Mouse (Mus musculus) CD4-positive, CD25-positive, alpha-beta regulatory T cell, adult 2 months (primary cell): Measurements from ENCODE around the gene Ccdc167.

Experiments used
- DNase-seq: peaks from one replicate; pipeline ENCODE4 v3.0.0-alpha.2; 2012; ENCODE audit warnings: low read depth, low spot score

Gene Ccdc167

DNA sequence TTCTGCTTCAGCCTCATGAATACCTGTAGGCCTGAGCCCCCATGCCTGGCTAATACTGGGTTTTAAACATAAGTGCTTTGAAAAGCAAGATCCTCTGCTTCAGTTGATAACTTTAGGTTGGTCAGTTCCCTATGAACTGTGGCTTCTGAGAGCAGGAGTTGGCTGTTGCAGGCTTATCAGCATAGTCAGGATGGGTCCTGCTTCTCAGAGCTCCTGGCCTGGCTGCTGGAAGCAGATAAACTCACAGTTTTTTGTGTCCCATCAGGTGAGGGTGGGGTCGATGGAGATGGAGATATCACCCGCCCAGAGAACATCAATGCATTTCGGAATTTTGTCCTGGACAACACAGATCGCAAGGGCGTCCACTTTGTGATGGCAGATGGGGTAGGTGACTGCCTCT lies 30.1 kb downstream of the Ccdc167 start:
- DNase-seq: no peak

GRCm38 (mm10) chr17:29684275-29684674 lies 32.6 kb downstream of the Ccdc167 start:
- no peak for DNase-seq

- DNase-seq: no peak
These were observed 33.7 kb downstream of the Ccdc167 start for GRCm38 (mm10) chr17:29683127-29683526.

- DNase-seq: no peak
These were observed 34.6 kb downstream of the Ccdc167 start for GRCm38 (mm10) chr17:29682261-29682660.

DNA sequence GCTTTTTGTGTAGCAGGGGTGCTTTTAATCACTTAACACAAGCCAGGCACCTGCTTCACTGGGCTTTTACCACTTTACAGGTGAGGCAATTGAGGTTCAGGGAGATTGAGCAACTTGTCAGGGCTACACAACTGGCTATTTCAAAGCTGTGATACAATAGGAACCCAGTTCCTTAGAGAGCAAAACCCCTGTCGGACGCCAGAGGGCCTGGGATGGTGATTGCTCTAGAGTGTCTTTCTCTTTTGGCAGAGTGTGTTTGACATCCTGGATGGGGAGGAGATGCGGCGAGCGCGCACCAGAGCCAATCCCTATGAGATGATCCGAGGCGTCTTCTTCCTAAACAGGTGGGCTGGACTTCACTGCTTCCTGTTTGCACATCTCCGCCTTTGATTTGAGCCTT lies 35.2 kb downstream of the Ccdc167 start:
- DNase-seq: no peak

- no peak for DNase-seq
These were observed 35.9 kb downstream of the Ccdc167 start for GRCm38 (mm10) chr17:29680921-29681320.

- DNase-seq: no peak
These were observed 36.7 kb downstream of the Ccdc167 start for GRCm38 (mm10) chr17:29680174-29680573.

DNA sequence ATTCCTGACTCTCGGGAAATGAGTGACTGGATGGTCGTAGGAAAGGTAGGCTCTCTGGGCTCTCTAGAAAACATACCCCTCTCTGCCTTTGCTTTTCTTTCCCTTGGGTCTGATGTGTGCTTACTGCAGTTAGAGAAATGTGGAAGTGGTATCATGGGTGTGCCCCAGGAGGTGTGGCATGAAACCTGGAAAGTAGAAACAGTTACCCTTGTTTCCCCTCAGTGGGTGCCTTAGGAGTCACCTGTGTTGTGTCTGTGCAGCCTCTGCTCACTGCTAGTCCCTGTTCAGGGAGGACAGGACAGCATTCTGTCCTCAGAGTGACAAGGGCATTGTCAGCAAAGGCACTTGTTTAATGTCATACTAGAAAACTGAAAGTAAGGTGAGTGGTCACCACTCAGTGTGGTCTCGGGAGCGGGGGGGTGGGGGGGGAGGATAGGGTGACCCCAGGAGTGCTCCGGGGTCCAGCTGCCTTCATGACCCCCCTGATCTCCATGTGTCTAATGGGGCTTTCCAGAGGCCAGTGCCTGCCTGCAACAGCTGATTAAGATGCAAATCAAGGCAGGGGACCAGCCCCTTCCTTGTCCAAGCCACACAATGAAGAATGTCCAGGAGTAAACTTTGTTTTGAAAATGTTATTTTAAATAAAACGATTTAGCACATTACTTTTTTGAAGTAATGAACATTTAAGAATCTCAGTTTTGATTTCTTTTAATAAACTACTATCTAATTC lies 37.6 kb downstream of the Ccdc167 start:
- DNase-seq: no peak

- no peak for DNase-seq
These were observed 38.3 kb downstream of the Ccdc167 start for GRCm38 (mm10) chr17:29678526-29678925.

DNA sequence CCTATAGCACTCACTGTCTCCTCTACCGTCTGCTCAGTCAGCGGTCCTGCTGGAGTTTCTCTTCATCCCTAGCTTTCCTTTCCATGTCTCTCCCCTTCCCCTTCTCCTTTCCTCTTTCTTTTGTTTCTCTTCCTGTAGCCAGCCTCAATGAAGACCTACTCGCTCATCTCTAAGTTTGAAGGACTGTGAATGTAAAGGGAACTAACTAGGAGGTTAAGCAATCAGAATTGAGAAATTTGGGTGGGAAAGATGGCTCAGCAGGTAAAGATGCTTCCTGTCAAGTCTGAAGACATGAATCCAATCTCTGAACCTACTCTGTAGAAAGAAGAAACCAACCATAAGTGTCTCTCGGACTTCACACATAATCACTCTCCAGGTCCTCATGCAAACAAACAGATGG lies 43.5 kb downstream of the Ccdc167 start:
- DNase-seq: no peak

- DNase-seq: no peak
These were observed 45.8 kb downstream of the Ccdc167 start for GRCm38 (mm10) chr17:29671021-29671420.

- DNase-seq: no peak
These were observed 46.9 kb downstream of the Ccdc167 start for GRCm38 (mm10) chr17:29669936-29670335.

DNA sequence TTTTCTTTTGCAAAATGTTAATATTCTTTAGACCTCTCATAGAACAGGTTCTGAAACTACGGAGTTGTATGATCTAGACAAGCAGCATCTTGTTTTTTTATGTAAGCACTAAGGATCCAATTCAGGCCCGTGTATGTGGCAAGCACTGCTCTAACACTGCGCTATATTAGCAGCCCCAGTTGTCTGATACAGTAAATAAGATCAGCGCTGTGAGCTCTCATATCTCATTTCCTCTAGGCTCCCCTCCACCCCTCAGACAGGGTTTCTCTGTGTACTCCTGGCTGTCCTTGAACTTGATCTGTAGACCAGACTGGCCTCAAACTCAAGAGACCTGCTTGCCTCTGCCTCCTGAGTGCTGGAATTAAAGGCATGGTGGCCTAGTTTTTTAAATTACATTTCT lies 47.8 kb downstream of the Ccdc167 start:
- no peak for DNase-seq

DNA sequence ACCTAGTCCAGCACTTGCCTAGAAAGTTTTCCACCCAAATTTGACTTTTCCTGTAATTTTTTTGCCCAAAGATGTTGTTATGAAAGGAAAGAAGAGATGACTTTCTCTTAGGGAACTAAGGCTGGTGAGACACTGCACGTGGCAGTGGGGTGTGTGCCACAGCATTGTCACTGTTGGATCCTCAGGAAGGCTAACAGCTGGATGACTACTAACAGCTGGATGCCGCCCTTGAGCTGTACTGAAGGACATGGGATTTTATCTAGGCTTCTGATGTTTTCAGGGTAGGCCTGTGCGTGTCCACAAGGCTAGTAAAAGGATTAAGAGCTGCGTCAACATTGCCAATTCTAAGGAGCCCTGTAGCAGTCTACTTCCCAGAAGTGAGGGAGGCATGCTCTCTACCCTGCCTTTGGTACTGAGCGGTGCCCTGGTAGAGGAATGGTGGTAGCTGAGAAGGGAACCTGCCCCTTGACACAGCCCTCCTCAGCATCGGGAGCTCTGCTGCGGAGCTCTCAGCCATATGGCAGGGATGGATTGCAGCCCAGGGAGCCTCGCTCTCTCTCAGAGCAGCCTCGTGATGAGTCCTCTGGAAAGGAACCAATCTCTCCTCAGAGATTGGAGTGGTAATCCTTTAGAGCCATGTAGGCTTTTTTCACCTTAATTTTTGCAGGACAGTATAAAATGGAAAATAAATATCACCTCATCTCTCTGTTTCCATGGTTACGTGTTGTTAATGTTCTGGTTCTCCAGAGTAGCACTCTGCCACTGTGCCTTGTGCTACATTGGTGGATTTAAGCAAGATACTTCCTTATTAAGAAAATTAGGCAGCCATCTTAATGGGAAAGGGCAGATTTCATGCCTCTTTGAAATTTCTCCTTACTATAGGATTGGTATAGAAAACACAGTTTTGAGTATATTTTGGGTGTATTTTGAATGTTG lies 48.5 kb downstream of the Ccdc167 start:
- no peak for DNase-seq

DNA sequence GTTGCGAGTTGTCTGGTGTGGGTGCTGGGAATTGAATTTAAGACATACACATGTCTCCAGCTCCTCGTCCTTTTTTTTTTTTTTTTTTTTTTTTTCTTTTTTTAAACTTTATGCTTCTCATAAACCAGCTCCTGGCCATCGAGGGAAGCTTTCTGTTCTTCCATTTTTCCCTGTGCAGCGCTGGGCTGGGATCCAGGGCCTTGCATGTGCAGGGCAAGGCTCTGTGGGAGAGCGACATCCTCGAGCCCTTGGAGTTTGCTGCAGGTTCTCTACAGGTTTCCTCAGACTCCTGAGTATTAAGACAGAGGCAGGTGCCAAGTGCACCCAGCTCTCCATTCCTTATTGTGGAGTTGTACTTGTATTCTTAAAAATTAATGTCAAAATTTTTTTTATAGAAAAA lies 54.7 kb downstream of the Ccdc167 start:
- DNase-seq: no peak

DNA sequence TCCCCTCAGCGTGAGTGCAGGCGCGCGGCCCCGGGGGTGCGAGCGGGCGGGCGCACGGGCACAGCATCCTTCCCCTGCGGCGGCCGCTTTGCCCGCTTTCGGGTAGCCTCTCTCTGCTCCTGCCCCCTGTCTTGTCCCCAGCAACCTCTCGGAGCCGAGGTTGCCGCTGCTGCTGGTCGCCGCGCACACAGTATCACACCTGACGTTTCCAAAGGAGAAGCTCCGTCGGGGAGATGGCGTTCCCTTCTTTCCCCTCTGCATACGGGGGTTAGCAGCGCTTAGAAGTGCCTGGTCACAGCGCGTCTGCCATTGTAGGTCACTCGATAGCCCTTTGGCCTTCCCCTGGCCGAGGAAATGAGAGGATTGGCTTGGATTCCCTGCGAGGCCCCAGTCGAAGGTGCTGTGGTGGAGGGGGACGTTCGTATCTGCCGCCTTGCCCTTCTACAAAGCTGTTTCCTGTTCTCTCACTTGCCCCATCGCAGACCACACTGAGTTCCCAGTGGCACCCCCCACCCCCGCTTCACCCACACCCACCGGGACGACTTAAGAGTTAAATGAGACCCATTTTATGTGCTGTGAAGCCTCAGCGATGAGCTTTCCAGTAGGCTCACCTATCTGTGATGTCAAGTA lies 56.0 kb downstream of the Ccdc167 start:
- DNase-seq: peak; percentile 53

DNA sequence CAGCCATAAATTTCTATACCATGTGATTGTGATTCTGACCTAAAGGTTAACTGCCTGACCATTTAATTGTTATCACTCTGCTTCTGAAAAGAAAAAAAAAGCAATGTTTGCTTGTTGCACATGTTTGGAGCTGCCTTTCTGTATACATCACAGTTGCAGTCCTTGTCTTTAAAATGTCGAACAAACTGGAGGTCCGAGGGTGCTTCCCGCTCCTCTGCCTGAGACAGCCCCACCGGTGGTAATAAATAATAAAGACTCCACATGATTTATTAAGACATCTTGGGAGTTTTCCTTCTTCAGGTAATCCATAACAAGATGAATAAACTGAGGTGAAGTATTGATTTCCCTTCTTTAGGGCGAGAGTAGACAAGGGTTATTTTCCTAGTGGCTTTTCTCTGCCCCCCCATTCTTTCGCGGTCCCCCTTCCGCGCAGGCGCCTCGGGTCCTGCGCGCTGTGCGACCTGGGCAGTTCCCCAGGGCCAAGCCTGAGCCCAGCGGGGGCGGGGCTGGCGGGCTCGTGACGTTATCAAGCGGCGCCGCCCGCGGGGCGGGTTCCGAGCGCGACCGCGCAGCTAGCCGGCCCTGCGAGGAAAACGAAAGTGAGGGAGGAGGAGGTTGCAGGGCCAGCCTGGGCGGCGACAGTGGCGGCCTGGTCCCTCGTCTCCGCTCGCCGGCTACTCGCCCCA lies 56.6 kb downstream of the Ccdc167 start, which contains the start of gene Cmtr1:
Gene Cmtr1, plus strand, starts transcription at position 520 of the 686 bp plus-strand sequence.
- DNase-seq: peak; percentile 95

- no peak for DNase-seq
These were observed 58.6 kb downstream of the Ccdc167 start for GRCm38 (mm10) chr17:29658249-29658648.

DNA sequence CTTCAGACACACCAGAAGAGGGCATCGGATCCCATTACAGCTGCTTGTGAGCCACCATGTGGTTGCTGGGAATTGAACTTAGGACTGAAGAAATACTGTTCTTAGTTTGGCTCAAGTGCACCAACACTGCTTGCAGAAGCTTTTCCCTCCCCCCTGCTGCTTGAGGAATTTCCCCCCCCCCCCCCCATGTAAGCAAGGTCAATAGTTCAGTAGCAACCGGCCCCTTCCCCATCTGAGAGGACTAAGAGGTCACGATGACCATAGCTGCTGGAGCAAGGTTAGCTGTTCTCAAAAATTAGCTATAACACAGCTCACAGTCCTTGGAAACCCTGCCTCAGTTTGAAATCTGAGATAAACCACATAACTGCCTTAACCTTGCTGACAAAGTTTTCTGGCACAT lies 74.6 kb downstream of the Ccdc167 start:
- DNase-seq: no peak

DNA sequence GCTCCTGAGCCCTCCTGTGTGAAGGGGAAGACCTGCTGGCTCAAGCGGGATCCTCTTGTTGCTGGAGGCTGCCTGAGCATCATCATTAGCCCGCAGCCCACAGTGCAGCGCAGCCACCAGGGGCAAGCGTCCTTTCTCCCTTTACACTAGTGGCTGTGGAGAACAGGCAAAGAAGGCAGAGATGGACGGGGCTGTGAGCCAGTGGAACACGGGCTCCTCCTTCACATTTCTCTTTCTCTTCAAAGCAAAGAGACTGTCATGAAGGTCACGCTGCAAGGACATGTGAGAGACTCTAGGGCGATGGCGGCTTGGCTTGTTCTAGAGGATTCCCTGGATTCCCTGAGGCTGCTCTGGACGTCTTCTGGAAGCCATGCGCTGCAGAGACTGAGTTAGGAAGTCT lies 75.9 kb downstream of the Ccdc167 start:
- DNase-seq: no peak

DNA sequence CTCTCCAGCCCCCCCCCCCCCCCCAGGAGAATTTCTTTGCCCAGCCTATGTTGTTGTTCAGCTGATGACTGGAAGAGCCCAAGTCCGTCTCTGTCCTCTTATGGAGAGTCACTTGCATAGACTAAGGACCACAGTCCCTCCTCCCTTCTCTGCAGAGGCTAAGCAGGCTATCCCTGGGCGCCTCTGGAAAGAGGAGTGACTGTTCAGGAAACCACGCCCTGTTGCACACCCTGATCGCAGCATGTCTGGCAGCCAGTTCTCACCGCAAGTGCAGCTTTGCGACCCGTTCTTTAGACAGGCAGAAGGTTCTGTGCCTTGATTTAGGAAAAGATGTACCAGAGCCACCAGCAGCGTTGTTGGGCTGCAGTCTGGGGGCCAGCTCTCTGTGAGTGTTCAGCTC lies 78.9 kb downstream of the Ccdc167 start:
- no peak for DNase-seq

DNA sequence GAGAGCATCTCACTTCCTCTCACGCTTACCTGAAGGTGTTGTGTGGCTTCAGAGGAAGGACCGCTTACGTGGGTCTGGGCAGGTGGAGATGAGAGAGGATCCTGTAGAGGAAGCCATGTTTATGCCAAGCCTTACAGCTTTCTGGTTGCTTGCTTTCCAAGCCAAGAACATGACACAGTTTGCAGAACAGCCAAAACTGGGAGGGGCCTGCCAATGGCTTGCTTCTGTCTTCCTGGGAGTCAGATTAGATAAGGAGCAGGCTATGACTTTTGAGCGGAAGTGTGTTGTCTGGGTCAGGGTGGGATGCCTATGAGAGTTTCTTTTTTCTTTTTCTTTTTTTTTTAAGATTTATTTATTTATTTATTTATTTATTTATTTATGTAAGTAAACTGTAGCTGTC lies 79.5 kb downstream of the Ccdc167 start:
- no peak for DNase-seq
